Mouse (Mus musculus) heart, embryonic 11.5 days (tissue): ENCODE results near the gene Gm20388. TPM values are rescaled to one million over a fixed set of nuclear protein-coding genes. Genes with fewer than 3 reads are reported as not detected.

ENCODE experiments used
- ATAC-seq: fragments of 200-750 bp; cut with Nextera tagmentation; replicated peaks from 2 replicates; pipeline ENCODE4 v1.8.0; 2017; ENCODE audit warnings: moderate library complexity; ENCODE audit not compliant: insufficient number of reproducible peaks, low FRiP score, low TSS enrichment
- H3K27ac ChIP-seq: fragments of 300-500 bp; sonication (generic); 2 replicates; pipeline ENCODE4 v1.5.1; 2014; ENCODE audit warnings: mild to moderate bottlenecking, low read depth, low read length
- H3K27me3 ChIP-seq: fragments of 300-500 bp; sonication (generic); 2 replicates; pipeline ENCODE4 v1.6.1; 2014; ENCODE audit warnings: mild to moderate bottlenecking, low read length, mixed read lengths; ENCODE audit not compliant: control insufficient read depth, insufficient read depth
- H3K36me3 ChIP-seq: fragments of 300-500 bp; sonication (generic); 2 replicates; pipeline ENCODE4 v1.6.1; 2014; ENCODE audit warnings: mild to moderate bottlenecking, low read length, moderate library complexity, mixed read lengths; ENCODE audit not compliant: control insufficient read depth, insufficient read depth
- H3K4me1 ChIP-seq: fragments of 300-500 bp; sonication (generic); 2 replicates; pipeline ENCODE4 v1.6.1; 2014; ENCODE audit warnings: low read length; ENCODE audit not compliant: control insufficient read depth, insufficient read depth
- H3K4me2 ChIP-seq: fragments of 300-500 bp; sonication (generic); 2 replicates; pipeline ENCODE4 v1.6.1; 2014; ENCODE audit warnings: mild to moderate bottlenecking, moderate library complexity
- H3K4me3 ChIP-seq: fragments of 300-500 bp; sonication (generic); 2 replicates; pipeline ENCODE4 v1.5.1; 2014; ENCODE audit warnings: low read depth, low read length
- H3K9ac ChIP-seq: fragments of 300-500 bp; sonication (generic); 2 replicates; pipeline ENCODE4 v1.6.1; 2014; ENCODE audit warnings: mild to moderate bottlenecking, low read depth, low read length, moderate library complexity
- H3K9me3 ChIP-seq: fragments of 300-500 bp; sonication (generic); replicated peaks from 2 replicates; pipeline ENCODE4 v1.6.1; 2016; ENCODE audit warnings: low read length; ENCODE audit not compliant: control insufficient read depth
- WGBS: fragments of 180-500 bp; shearing (Covaris S2); extraction: QIAGEN DNeasy Blood & Tissue Kit; methylation state at CpG from one replicate; pipeline ENCODE4 v1.1.7; 2014; ENCODE audit not compliant: insufficient replicate concordance; 5-methylcytosine and 5-hydroxymethylcytosine counted together
- polyA plus RNA-seq: library from polyadenylated mRNA; unstranded; fragments of >200 nt; fragmentation: Nextera tagmentation; extraction: Ambion mirVana; gene quantifications from 2 replicates; pipeline ENCODE4 v1.2.1, GENCODE M21; 2014

The Gm20388 gene
- polyA plus RNA-seq, 1 experiment from 2014 or later: 6.4 TPM

- Histone ChIP-seq H3K9ac (0 out of 2 replicates have a peak overlapping the region, but pooled peaks have one; percentile 10), H3K4me2 (peak overlapping the region; percentile 78), H3K4me1 (peaks cover 34% of the 10 kb centered on the region), H3K9me3 (no peaks in the 10 kb centered on the region), H3K4me3 (peak overlapping the region; percentile 39; the same call in 1 of the 2 replicates), H3K36me3 (no peaks in the 10 kb centered on the region), H3K27ac (peak overlapping the region; percentile 73), H3K27me3 (peaks cover 82% of the 10 kb centered on the region)
- 4% methylated on average over 17 of the region's 17 CpGs for WGBS
- peak; percentile 60 for ATAC-seq
Observed at GRCm38 (mm10) chr8:121124547-121125239, 1214.1 kb downstream of the Gm20388 start.

- Histone ChIP-seq H3K4me3 (peak overlapping the region; percentile 39), H3K4me2 (peak overlapping the region; percentile 78), H3K27ac (peak overlapping the region; percentile 73), H3K9me3 (no peaks in the 10 kb centered on the region), H3K4me1 (peaks cover 34% of the 10 kb centered on the region), H3K27me3 (peaks cover 81% of the 10 kb centered on the region), H3K9ac (peak overlapping the region; percentile 52; the same call in 1 of the 2 replicates), H3K36me3 (no peaks in the 10 kb centered on the region)
- WGBS: under 1% methylated on average over 36 of the region's 36 CpGs
- peak; percentile 73 for ATAC-seq
Observed at GRCm38 (mm10) chr8:121125311-121125876, 1214.8 kb downstream of the Gm20388 start.

GRCm38 (mm10) chr8:121126191-121126590 is 1215.5 kb downstream of the Gm20388 start:
- Histone ChIP-seq H3K9ac (peak overlapping the region; percentile 34; the same call in 1 of the 2 replicates), H3K4me3 (peak overlapping the region; percentile 39), H3K4me1 (peaks cover 34% of the 10 kb centered on the region), H3K36me3 (no peaks in the 10 kb centered on the region), H3K4me2 (peak overlapping the region; percentile 78), H3K27me3 (peaks cover 79% of the 10 kb centered on the region), H3K9me3 (no peaks in the 10 kb centered on the region), H3K27ac (no peak overlapping the region; the same call in 1 of the 2 replicates)
- ATAC-seq: no peak
- WGBS: 10% methylated on average over 6 of the region's 6 CpGs

- Histone ChIP-seq H3K4me1 (peaks cover 34% of the 10 kb centered on the region), H3K27me3 (peaks cover 74% of the 10 kb centered on the region), H3K9me3 (no peaks in the 10 kb centered on the region), H3K36me3 (no peaks in the 10 kb centered on the region), H3K27ac (0 out of 2 replicates have a peak overlapping the region, but pooled peaks have one; percentile 6), H3K4me2 (peak overlapping the region; percentile 78), H3K9ac (no peak overlapping the region), H3K4me3 (peak overlapping the region; percentile 39; the same call in 1 of the 2 replicates)
- no peak for ATAC-seq
- WGBS: 21% methylated on average over 6 of the region's 6 CpGs
Observed at GRCm38 (mm10) chr8:121126694-121127093, 1216.1 kb downstream of the Gm20388 start.

GRCm38 (mm10) chr8:121127291-121127701 is 1216.7 kb downstream of the Gm20388 start:
- H3K36me3 ChIP-seq: no peaks in the 10 kb centered on the region
- peaks cover 34% of the 10 kb centered on the region for H3K4me1 ChIP-seq
- no peak overlapping the region for H3K9ac ChIP-seq
- H3K4me3 ChIP-seq: no peak overlapping the region
- ATAC-seq: no peak
- H3K9me3 ChIP-seq: no peaks in the 10 kb centered on the region
- 10% methylated on average over 11 of the region's 11 CpGs for WGBS
- peak overlapping the region; percentile 78 for H3K4me2 ChIP-seq
- no peak overlapping the region for H3K27ac ChIP-seq
- H3K27me3 ChIP-seq: peaks cover 68% of the 10 kb centered on the region

GRCm38 (mm10) chr8:121127756-121128375 is 1217.2 kb downstream of the Gm20388 start, which contains the start of gene Foxl1:
Foxl1 (plus strand) TSS chr8:121127940.
- Histone ChIP-seq H3K27me3 (peaks cover 64% of the 10 kb centered on the region), H3K4me2 (peak within 1 kb of the TSS; percentile 78), H3K9ac (peak within 1 kb of the TSS; percentile 61), H3K27ac (0 out of 2 replicates have a peak within 1 kb of the TSS, but pooled peaks have one; percentile 6), H3K36me3 (no peaks in the 10 kb centered on the region), H3K9me3 (no peaks in the 10 kb centered on the region), H3K4me1 (peaks cover 34% of the 10 kb centered on the region), H3K4me3 (peak within 1 kb of the TSS; percentile 39)
- no peak for ATAC-seq
- 2% methylated on average over 43 of the region's 43 CpGs for WGBS

GRCm38 (mm10) chr8:121128531-121129264 is 1218.1 kb downstream of the Gm20388 start:
- ATAC-seq: no peak
- H3K27me3 ChIP-seq: peaks cover 60% of the 10 kb centered on the region
- peak overlapping the region; percentile 33 for H3K4me3 ChIP-seq
- H3K4me2 ChIP-seq: peak overlapping the region; percentile 59
- WGBS: 3% methylated on average over 54 of the region's 55 CpGs
- peak overlapping the region; percentile 61 for H3K9ac ChIP-seq
- H3K36me3 ChIP-seq: no peaks in the 10 kb centered on the region
- H3K27ac ChIP-seq: no peak overlapping the region
- peaks cover 34% of the 10 kb centered on the region for H3K4me1 ChIP-seq
- H3K9me3 ChIP-seq: no peaks in the 10 kb centered on the region
